Mouse (Mus musculus): Measurements from ENCODE around the gene Tor1a.

DNA sequence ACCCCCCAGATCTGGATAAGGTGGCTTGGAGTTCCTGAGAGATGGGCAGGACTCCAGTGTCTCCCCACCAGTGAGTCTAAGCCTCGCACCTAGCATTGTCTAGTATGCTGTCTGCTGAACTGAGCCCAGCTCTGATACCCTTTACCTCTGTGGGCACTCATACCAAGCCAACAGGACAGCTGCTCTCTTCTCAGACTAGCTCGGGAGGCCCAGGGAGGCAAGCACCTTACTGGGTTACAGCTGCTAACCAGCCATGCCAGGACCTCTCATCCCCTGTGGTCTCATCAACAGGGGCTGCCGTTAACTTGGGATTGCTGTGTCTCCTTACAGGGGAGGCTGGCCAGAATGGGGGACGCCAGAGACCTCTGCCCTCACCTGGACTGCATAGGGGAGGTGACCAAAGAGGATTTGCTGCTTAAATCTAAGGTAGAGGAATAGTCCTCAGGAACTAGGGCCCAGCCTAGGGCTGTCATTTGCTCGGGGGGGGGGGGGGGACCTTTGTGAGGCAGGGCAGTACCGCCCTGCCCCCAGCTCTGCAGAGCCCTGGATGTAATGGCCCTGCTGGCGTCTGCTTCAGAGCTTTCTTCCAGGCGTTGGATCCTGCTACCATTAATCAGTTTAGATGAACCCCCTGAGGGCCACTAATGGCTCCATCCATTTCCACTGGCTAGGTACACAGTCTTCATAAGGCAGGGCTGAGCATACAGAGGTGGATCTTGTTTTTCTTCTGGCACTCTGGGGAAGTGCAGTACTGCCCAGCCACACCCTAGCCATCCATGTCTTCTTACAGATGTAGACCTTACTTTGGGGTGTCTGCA, 30.9 kb upstream of the Tor1a start:
- TF ChIP-seq CTCF (IDR thresholded peaks at IDR 0.05; ENCODE audit: control insufficient read depth, insufficient read depth, insufficient read length), result no peak
- TF ChIP-seq USF1 (IDR thresholded peaks at IDR 0.05; ENCODE audit: low read depth), result no peak
- TF ChIP-seq CEBPB (IDR thresholded peaks at IDR 0.05; ENCODE audit: low read depth), result no peak
- no peak for TF ChIP-seq MAX (IDR thresholded peaks at IDR 0.05)
- no peak for TF ChIP-seq MYOG (IDR thresholded peaks at IDR 0.05; ENCODE audit: control insufficient read depth, extremely low read depth, insufficient read length)
- TF ChIP-seq MYOD1 (IDR thresholded peaks at IDR 0.05; ENCODE audit: control insufficient read depth, insufficient read length, low read depth), result no peak
- TF ChIP-seq FOSL1 (IDR thresholded peaks at IDR 0.05; ENCODE audit: insufficient read depth, low read length, poor library complexity, severe bottlenecking), result no peak
